ENCODE assay signal across 7 mouse cellular contexts in the genomic region with DNA sequence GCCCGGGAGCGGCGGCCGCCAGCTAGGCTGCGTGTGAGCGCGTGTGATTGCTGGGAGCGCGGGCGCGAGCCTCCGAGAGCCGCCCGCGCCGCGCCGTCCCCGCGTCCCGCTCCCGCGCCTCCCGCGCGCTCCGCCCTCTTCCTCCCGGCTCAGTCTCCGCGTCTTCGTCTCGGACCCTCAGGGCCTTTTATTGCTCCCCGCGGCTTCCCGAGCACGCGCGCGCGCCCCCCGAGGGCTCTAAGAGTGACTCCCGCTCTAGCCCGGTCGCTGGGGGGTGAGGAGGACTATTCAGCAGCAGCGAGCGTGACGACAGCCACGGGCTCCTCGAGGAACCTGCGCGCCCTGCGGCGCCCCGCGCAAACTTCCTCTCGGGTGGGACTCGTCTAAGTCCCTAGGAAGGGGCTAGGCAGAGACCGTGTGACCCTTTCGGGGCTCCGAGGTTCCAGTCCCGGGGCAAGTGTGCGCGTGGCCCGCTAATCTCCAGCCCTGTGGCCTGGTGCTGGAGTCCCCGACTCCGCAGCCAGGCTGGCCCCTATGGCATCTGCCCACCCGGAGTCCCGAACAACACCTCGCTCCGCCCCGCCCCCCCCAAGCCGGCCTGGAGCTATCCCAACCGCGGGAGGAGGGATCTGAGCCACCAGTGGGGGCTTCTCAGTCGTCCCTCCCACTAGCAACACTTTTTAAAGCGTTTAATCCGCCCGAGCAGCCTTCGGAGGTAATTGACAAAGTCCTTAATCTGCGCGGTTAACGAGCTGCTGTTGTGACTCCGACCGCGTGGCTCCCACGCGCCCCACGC. TPM values are rescaled to one million over a fixed set of nuclear protein-coding genes. Genes with fewer than 3 reads are reported as not detected.
DNase-seq lines count a peak whose midpoint lies in the region; ATAC-seq lines count a peak whose summit lies in the region.

Gene Fibcd1, minus strand, starts transcription at position 110 of the 796 bp plus-strand sequence.

- peak in 1 of 2 experiments; percentile 23 for DNase-seq in left cerebral cortex, postnatal 14 days (ENCODE audit: low spot score in 2 of 2)
- DNase-seq in left cerebral cortex, postnatal 36 days (ENCODE audit: low spot score in 2 of 2): no peak
- DNase-seq in brain, adult 2 months (ENCODE audit: low read depth, low spot score): peak; percentile 26
- peak; percentile 47 for DNase-seq in forebrain, embryonic 10.5 days (ENCODE audit: extremely low spot score, low spot score)
- peak in 1 of 2 experiments; percentile 24 for DNase-seq in layer of hippocampus, postnatal 14 days (ENCODE audit: low spot score in 2 of 2)
- no peak for DNase-seq in urinary bladder, postnatal 4 days (ENCODE audit: low spot score in 2 of 2)

- peak; percentile 36 for ATAC-seq in neural tube, embryonic 13.5 days (ENCODE audit: low read depth)

- under 1% methylated on average over 87 of the region's 88 CpGs for WGBS in forebrain, embryonic 10.5 days
- under 1% methylated on average over 87 of the region's 88 CpGs for WGBS in neural tube, embryonic 13.5 days

- peak within 1 kb of the TSS; percentile 87 for H3K4me2 ChIP-seq in neural tube, embryonic 13.5 days

- H3K36me3 ChIP-seq in forebrain, embryonic 10.5 days (replicated peaks): no peaks in the 10 kb centered on the region
- H3K36me3 ChIP-seq in neural tube, embryonic 13.5 days: no peaks in the 10 kb centered on the region

- intact Hi-C loops in left cerebral cortex, postnatal 14 days (cut with DNase I): no loop called here
- intact Hi-C loops in left cerebral cortex, postnatal 36 days (cut with DNase I): no loop called here

- H3K9me3 ChIP-seq in forebrain, embryonic 10.5 days: no peaks in the 10 kb centered on the region
- no peaks in the 10 kb centered on the region for H3K9me3 ChIP-seq in neural tube, embryonic 13.5 days

- H3K4me3 ChIP-seq in forebrain, embryonic 10.5 days: peak within 1 kb of the TSS; percentile 63
- H3K4me3 ChIP-seq in neural tube, embryonic 13.5 days: peak within 1 kb of the TSS; percentile 46

- H3K27me3 ChIP-seq in forebrain, embryonic 10.5 days (ENCODE audit: poor library complexity, severe bottlenecking): peaks cover 79% of the 10 kb centered on the region
- peaks cover 67% of the 10 kb centered on the region for H3K27me3 ChIP-seq in neural tube, embryonic 13.5 days

- peaks cover 50% of the 10 kb centered on the region for H3K4me1 ChIP-seq in forebrain, embryonic 10.5 days
- peaks cover 27% of the 10 kb centered on the region for H3K4me1 ChIP-seq in neural tube, embryonic 13.5 days (replicated peaks)

- peak within 1 kb of the TSS; percentile 63 for H3K9ac ChIP-seq in neural tube, embryonic 13.5 days

- H3K27ac ChIP-seq in forebrain, embryonic 10.5 days: peak within 1 kb of the TSS; percentile 76
- no peak within 1 kb of the TSS for H3K27ac ChIP-seq in neural tube, embryonic 13.5 days (replicated peaks)

RNA-seq across cellular contexts. Expression of gene Fibcd1, which starts in this region (rescaled TPM):
- total RNA-seq in left cerebral cortex, postnatal 14 days (2021): 10 to 100 TPM; 12.8 to 16.1 TPM
- total RNA-seq in left cerebral cortex, postnatal 36 days (2021): 1 to 10 TPM; 8.4 to 8.7 TPM
- polyA plus RNA-seq in forebrain, embryonic 10.5 days (2016; fragmentation: Nextera tagmentation; extraction: Ambion mirVana): 0.07 and 0.19 TPM in 2 replicates
- 100 to 1,000 TPM; 111 to 117 TPM for total RNA-seq in layer of hippocampus, postnatal 14 days (2021)
- polyA plus RNA-seq in neural tube, embryonic 13.5 days (2015; fragmentation: Nextera tagmentation; extraction: Ambion mirVana): 2.8 and 3.1 TPM in 2 replicates

Comparison
In these comparisons a context has a peak if more than half of its experiments do, and no peak if none do; other contexts are left out.
1. RNA of gene Fibcd1 (total RNA-seq): 111 to 117 TPM in layer of hippocampus, postnatal 14 days; 12.8 to 16.1 TPM in left cerebral cortex, postnatal 14 days and 8.4 to 8.7 TPM in left cerebral cortex, postnatal 36 days; every median in the first group is over 4 times any median in the second.
2. Peak in DNase-seq, H3K4me3 ChIP-seq and H3K27ac ChIP-seq in forebrain, embryonic 10.5 days; RNA of the gene not detected or under 1 TPM.